Mouse (Mus musculus): ENCODE data around the gene Slc38a7.

DNA sequence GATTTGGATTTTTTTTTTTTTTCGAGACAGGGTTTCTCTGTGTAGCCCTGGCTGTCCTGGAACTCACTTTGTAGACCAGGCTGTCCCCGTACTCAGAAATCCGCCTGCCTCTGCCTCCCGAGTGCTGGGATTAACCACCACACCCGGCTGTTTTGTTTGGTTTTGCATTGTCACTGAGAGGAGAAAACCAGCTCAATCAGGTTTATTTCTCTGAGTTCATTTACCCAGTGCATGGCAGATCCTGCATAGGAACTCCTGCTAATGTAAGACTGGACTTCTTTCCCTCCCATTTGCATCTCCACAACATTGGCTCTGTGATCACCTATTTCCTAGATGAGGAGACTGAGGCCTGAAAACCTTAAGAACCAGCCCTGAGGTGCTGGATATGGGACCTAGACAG, 31.2 kb downstream of the Slc38a7 start:
- TF ChIP-seq CTCF (IDR thresholded peaks at IDR 0.05; ENCODE audit: insufficient read depth, low read length) = no peak
- TF ChIP-seq POLR2A (IDR thresholded peaks at IDR 0.05; ENCODE audit: borderline replicate concordance, extremely low read depth, low read depth, low read length) = no peak

Data from lung, adult 2 months (tissue).